Mouse (Mus musculus) mouse trophoblast stem cell (cell line): ENCODE data around the gene Eif2d.

Experiments
- in situ Hi-C, 2 experiments: fragments of 300-500 bp; cut with MseI, MboI; formaldehyde crosslinking; loops; 2 replicates in 1 of 2; 3 replicates in 1 of 2; pipeline ENCODE4 v1.15.1; 2025

Gene Eif2d

GRCm38 (mm10) chr1:131184253-131184955 lies 31.4 kb downstream of the Eif2d start:
- in situ Hi-C loops: loop anchor here in 1 of 2 experiments (10.0 kb wide), 1 partner anchor 60 kb away; the partner anchor contains the start of gene Rassf5

- in situ Hi-C loops: loop anchor here (5.0 to 10.0 kb wide), 2 partner anchors 60 to 72 kb away; partner anchors contain the start of gene Rassf5 (in 1 of the 2)
Measured at GRCm38 (mm10) chr1:131184956-131185660, 32.1 kb downstream of the Eif2d start.

- in situ Hi-C loops: loop anchor here (5.0 to 10.0 kb wide), 2 partner anchors 59 to 71 kb away; partner anchors contain the start of gene Rassf5 (in 1 of the 2)
Measured at GRCm38 (mm10) chr1:131185821-131186506, 33.0 kb downstream of the Eif2d start.

- in situ Hi-C loops: loop anchor here (5.0 to 10.0 kb wide), 2 partner anchors 58 to 70 kb away; partner anchors contain the start of gene Rassf5 (in 1 of the 2)
Measured at GRCm38 (mm10) chr1:131186995-131187394, 34.0 kb downstream of the Eif2d start.

- in situ Hi-C loops: loop anchor here (5.0 to 10.0 kb wide), 2 partner anchors 57 to 69 kb away; partner anchors contain the start of gene Rassf5 (in 1 of the 2)
Measured at GRCm38 (mm10) chr1:131187856-131188255, 34.9 kb downstream of the Eif2d start.

- in situ Hi-C loops: loop anchor here (5.0 to 10.0 kb wide), 2 partner anchors 56 to 69 kb away; partner anchors contain the start of gene Rassf5 (in 1 of the 2)
Measured at GRCm38 (mm10) chr1:131188655-131189054, 35.7 kb downstream of the Eif2d start.

GRCm38 (mm10) chr1:131193746-131194145 lies 40.8 kb downstream of the Eif2d start:
- in situ Hi-C loops: no loop called here

GRCm38 (mm10) chr1:131195653-131196052 lies 42.7 kb downstream of the Eif2d start:
- in situ Hi-C loops: no loop called here

GRCm38 (mm10) chr1:131196107-131196506 lies 43.1 kb downstream of the Eif2d start:
- in situ Hi-C loops: no loop called here

- in situ Hi-C loops: no loop called here
Measured at GRCm38 (mm10) chr1:131198417-131198960, 45.5 kb downstream of the Eif2d start.

- in situ Hi-C loops: no loop called here
Measured at GRCm38 (mm10) chr1:131199118-131199821, 46.3 kb downstream of the Eif2d start.

- in situ Hi-C loops: no loop called here
Measured at GRCm38 (mm10) chr1:131199976-131200375, 47.0 kb downstream of the Eif2d start.

GRCm38 (mm10) chr1:131200588-131200987 lies 47.6 kb downstream of the Eif2d start:
- in situ Hi-C loops: no loop called here

- in situ Hi-C loops: no loop called here
Measured at GRCm38 (mm10) chr1:131201391-131201790, 48.4 kb downstream of the Eif2d start.

- in situ Hi-C loops: no loop called here
Measured at GRCm38 (mm10) chr1:131204461-131204860, 51.5 kb downstream of the Eif2d start.

GRCm38 (mm10) chr1:131206342-131206741 lies 53.4 kb downstream of the Eif2d start:
- in situ Hi-C loops: no loop called here

GRCm38 (mm10) chr1:131207531-131207930 lies 54.5 kb downstream of the Eif2d start:
- in situ Hi-C loops: no loop called here

- in situ Hi-C loops: no loop called here
Measured at GRCm38 (mm10) chr1:131208081-131208480, 55.1 kb downstream of the Eif2d start.

GRCm38 (mm10) chr1:131208800-131209199 lies 55.8 kb downstream of the Eif2d start:
- in situ Hi-C loops: no loop called here

GRCm38 (mm10) chr1:131209971-131210426 lies 57.0 kb downstream of the Eif2d start:
- in situ Hi-C loops: no loop called here

- in situ Hi-C loops: no loop called here
Measured at GRCm38 (mm10) chr1:131211655-131212054, 58.7 kb downstream of the Eif2d start.
